Mouse (Mus musculus) liver, embryonic 14.5 days (tissue): Measurements from ENCODE around the gene Tatdn2.

Experiments used
- CTCF ChIP-seq: IDR thresholded peaks from 2 replicates; pipeline ENCODE4 v1.5.1; 2016; ENCODE audit warnings: antibody characterized with exemption, low read depth, control low read depth
- EP300 ChIP-seq: IDR thresholded peaks from 2 replicates; pipeline ENCODE4 v1.6.1; 2016; ENCODE audit warnings: antibody characterized with exemption, low read depth

- no peak for TF ChIP-seq CTCF
- no peak for TF ChIP-seq EP300
These were observed 41.4 kb upstream of the Tatdn2 start for GRCm38 (mm10) chr6:113655475-113655874.
